Mouse (Mus musculus): ENCODE measurements around the gene Wnk2.

DNA sequence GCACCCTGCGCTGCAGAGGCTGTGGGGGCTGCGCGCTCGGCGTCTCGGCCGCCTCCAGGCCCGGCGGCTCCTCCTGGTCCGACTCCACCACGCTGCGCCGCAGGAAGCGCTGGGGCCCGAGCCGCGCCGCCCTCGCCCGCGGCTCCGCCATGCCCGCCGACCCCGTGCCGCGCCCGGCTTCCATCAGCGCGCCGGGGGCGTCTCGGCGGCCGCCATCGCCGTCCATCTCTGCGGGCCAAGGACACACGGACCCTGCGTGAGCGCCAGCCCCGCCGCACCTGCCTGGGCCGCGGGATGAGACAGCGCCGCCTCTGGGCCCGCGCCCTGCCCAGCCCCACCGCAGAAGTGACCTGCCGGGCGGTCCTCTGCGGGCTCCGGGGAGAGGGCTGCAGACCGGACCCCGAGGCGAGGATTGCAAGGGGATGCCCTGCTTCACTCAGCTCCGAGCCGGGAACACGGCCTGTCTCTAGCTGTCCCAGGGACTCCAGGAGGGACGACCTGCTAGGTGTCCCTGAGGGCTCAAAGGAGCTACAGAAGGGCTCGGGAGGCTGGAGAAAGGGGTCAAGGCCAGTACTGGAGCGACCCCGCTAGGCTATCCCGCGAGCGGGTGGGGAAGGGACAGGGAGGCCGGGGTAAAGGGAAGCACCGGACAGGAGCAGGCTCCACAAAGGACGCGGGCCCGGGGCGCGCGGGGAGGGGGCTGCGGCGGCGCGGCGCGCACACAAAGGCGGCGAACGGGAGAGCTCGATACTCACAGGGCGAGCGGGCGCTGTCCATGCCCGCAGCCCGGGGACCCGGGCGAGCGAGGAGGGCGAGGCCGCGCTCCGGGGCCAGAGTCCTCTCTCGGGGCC is 582 bp downstream of the Wnk2 start:
- TF ChIP-seq GATA1 (IDR thresholded peaks at IDR 0.05; ENCODE audit: low read length) = no peak
- TF ChIP-seq TAL1 (IDR thresholded peaks at IDR 0.05; ENCODE audit: low read length) = no peak
